Mouse (Mus musculus) spleen, postnatal 36 days (tissue): ENCODE measurements around the gene Sp100.
A peak's percentile ranks its signal among the peaks of the same experiment; 100 is the strongest.
"Not testable (repeated sequence)": the region's sequence is repeated elsewhere in the genome, so short reads cannot be mapped to it uniquely, and the experiment has no call there.

Experiments
- DNase-seq, 2 experiments: peaks; one replicate each; pipeline ENCODE4 v3.0.0; 2022; ENCODE audit warnings: low spot score in 2 of 2, mixed read lengths in 1 of 2

The Sp100 gene

GRCm38 (mm10) chr1:85649881-85650280 lies at the start of gene Sp100:
Gene Sp100, plus strand, starts transcription at chr1:85649988.
- peak; percentile 67 to 68 for DNase-seq

GRCm38 (mm10) chr1:85600078-85600477 lies 49.7 kb upstream of the Sp100 start, which contains the start of gene Sp140:
Gene Sp140, plus strand, starts transcription at chr1:85600378.
- not testable (repeated sequence) for DNase-seq

DNA sequence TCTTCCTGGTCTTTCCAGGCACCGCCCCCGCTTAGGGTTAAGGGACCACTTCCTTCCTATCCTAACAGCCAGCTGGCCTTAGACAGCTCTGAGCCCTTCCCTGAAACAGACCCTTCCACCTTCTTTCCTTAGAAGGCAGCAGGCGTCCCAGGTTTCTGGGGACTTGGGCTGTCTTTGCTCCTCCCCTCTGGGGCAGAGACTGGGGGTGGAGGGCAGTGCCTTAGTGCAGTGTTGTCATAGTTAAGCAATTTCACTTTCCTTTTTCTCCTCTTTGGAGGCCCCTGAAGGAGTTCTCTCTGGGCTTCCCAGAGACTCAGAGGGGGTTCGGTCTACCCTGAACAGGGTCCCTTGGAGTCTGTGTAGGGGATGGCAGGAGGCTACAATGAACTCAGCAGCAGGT lies 49.0 kb upstream of the Sp100 start:
- peak; percentile 68 to 72 for DNase-seq

- DNase-seq, result not testable (repeated sequence)
Observed at GRCm38 (mm10) chr1:85604341-85604740, 45.4 kb upstream of the Sp100 start.

DNA sequence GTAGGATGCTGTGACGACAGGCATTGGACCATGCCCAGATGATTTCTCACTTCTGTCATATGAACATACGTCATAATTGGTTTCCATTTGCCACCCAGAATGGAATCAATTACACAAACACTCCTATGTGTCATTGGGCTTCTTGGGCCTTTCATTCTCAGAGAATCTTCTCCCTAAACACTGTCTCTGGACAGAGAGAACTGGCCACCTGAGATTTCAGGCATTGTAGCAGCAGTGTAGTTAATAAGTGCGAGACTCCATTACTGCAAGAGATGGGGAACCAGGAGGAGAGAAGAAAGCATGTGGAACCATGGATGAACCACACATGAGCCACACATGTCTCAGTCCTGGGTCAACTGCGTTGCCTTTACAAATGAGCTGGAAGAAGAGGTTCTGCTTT lies 41.4 kb upstream of the Sp100 start:
- DNase-seq, result not testable (repeated sequence)

DNA sequence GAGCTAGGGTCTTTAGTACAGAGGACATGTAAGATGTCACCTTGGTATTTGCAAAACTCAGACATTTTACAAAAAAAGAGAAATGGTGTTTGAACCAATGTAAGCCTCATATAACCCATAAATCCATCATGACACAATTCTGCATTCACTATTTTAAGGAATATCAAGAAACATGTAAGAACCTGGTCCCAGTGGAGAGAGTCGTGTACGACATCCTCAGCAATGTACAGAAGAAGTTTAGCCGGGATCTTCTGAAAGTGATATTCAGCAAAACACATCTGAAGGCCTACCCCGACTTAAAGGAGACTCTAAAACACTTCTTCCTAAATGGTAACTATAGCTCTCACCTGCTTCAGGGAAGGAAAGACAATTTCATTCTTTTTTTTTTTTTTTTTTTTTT lies 39.2 kb upstream of the Sp100 start:
- not testable (repeated sequence) for DNase-seq

DNA sequence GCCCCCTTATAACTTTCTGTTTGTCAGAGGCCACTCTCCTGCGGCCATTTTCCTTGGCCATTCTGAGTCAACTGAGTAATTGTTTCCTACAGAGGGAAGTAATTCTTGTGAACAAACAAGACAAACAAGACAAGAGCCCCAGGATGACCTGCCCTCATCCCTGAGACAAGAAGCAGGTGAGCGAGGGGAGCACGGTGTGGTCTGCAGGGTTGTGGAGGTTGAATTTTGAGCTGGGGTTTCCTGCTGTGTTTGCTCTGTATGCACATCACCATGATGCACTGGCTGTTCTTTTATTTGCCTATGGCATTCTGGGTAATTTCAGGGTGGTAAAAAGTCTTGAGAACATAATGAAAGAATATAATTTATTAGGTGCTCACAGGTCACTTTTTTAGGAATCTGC lies 34.7 kb upstream of the Sp100 start:
- DNase-seq, result not testable (repeated sequence)

DNA sequence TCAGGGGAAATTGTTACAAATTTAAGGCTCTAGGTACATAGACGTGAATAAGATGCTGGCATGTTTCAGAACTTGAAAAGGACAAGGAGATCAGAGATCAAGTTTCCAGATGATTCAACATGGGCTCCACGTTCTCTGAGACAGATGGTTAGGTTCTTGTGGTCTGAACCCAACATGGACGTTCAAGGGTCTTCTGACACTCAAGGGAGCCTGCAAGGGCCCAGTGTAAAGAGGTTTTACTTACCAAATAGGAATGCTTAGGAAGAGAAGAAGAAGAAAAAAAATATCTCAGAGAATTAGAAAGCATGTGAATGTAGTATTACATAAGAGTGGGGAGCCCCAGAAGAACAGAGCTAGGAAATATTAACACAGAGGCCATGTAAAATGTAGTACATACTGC lies 34.0 kb upstream of the Sp100 start:
- DNase-seq, result not testable (repeated sequence)

DNA sequence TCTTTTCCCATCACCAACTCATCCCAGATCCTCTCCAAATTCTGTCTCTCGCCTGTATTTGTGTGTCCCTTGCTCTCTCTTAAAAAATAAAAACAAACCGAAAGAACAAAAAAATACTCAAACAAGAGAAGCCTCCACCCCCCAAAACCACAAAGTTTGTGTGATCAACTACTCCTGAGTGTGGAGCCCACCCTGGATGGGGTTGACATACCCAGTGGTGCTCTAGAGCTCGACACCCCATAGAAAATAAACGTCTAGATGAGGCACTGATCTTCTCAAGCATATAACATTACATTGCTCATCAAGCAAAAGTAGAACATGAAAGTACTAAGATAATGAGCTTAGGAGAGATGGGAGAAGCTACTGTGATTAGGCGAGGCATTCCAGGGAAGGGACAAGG lies 32.6 kb upstream of the Sp100 start:
- not testable (repeated sequence) for DNase-seq

- peak; percentile 60 to 62 for DNase-seq
Observed at GRCm38 (mm10) chr1:85618689-85619088, 31.1 kb upstream of the Sp100 start.

GRCm38 (mm10) chr1:85636936-85637335 lies 12.9 kb upstream of the Sp100 start:
- DNase-seq, result not testable (repeated sequence)

DNA sequence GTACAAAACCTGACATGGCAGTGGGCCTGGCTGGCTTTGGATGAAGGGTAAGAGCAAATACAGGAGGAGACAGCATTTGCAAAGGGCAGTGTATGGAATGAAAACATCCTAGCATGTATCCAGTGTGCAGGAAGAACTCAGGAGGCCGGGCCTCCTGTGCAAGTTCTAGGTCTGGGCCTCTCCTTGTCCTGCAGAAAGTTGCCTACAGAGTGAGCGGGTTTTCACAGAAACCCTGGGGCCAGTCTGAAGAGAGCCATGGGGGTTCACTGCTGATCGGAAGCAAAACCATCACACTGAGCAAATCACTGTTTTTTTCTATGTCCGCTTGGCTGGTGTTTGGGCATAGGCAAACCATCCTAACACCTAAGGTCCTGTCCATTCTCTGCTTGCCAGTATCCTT lies 11.6 kb upstream of the Sp100 start:
- peak in 1 of 2 experiments; percentile 29 for DNase-seq

DNA sequence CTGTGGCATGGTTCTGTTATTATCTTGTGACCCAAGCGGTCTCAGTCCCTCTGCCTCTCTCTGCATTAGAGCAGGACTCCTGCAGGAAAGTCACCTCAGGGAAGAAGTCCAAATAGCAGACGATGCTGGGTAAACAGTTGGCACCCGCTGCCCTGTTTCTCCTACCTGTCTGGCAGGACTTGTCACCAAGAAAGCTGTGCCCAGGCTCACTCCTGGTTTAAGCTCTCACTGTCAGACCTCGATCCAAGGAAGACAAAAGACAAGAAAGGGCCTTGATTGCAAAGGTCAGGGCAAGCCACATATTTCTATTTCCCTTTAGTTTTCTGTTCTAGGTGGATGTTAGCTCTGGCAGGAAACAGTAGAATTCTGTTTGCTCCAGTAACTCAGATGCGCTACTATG lies 736 bp downstream of the Sp100 start:
- not testable (repeated sequence) for DNase-seq

DNA sequence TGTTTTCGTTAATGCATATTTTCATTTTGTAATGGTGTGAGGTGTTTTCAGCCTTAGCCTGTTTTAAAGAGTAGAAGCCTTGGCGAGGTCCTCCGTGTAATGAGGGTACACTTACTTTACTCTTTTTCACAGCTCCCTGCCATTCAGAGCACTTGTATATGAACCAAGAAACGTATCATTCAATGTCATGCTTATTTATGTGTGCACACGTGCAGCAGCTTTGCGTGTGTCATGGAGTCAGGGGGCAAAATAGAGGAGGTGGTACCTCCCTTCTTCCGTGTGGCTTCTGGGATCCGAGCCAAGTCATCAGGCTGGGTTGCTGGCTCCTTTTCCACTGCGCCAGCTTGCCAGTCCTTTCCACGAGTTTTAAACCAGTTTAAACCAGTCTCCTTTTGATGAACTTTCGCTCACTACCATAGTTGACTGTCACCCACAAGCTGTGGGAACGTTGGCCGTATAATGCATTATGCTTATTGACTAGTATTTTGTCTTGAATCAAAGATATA lies 2.0 kb downstream of the Sp100 start:
- DNase-seq, result peak in 1 of 2 experiments; percentile 13

GRCm38 (mm10) chr1:85657211-85657610 lies 7.4 kb downstream of the Sp100 start:
- DNase-seq, result not testable (repeated sequence)

- DNase-seq, result no peak
Observed at GRCm38 (mm10) chr1:85664266-85664665, 14.5 kb downstream of the Sp100 start.

GRCm38 (mm10) chr1:85680226-85680625 lies 30.4 kb downstream of the Sp100 start:
- no peak for DNase-seq

- DNase-seq, result no peak
Observed at GRCm38 (mm10) chr1:85686666-85687065, 36.9 kb downstream of the Sp100 start.

- DNase-seq, result peak; percentile 73 to 75
Observed at GRCm38 (mm10) chr1:85687346-85687745, 37.6 kb downstream of the Sp100 start.

- no peak for DNase-seq
Observed at GRCm38 (mm10) chr1:85690544-85690943, 40.8 kb downstream of the Sp100 start.

DNA sequence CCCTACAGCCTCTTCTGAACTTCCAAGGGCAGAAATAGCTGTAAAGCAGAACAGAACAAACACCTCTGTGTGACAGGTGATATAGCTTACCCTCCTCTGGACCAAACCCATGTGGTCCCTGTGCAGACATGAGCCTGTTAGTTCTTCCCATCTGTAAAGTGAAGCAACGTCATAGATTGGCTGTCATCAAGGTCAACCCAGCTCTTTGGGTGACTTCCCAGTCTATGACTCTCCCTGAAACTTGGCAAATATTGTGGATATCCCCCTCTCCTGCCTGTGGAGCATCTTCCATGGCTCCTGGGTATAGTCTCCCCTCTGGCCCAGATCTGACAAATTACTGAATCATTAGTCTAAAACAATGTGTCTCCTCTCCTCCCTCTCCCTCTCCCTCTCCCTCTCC lies 42.5 kb downstream of the Sp100 start:
- DNase-seq, result no peak

DNA sequence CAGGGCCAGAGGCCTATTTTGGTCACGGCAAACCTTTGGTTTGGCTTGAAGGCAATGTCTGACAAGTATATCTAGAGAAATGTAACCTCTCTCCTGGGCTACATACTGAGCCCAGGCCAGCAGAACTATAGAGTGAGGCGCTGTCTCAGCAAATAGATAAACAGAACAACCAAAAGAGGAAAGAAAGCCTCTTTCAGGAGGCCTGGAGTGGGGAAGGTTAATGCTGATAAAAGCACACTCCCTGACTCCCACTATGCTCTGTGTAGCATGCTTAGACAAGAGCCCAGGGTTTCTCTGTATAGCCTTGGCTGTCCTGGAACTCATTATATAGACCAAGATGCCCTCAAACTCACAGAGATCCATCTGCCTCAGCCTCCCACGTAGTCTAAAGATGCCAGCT lies 43.5 kb downstream of the Sp100 start:
- no peak for DNase-seq

DNA sequence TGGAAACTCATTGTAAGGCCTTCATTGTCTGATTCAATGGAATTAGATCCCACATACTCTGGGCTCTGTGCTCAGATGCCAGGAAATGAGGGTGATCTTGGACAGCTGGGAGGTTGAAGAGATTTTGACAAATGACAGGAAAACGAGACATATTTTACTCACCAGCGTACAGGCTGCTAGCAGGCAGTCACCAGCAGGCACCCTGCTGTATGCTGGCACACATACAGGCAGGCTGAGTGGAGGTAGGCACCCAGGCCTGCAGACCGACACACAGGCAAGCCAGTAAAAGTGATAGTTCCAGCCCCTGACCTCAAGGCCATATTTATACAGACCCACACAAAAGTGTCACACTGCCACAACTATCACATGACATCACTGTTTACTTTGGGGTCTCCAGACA lies 45.9 kb downstream of the Sp100 start:
- no peak for DNase-seq
